Comparison of ENCODE assay signal across 17 mouse cellular contexts in genomic region chr15:59804821-59805220, GRCm38 (mm10).
"Had no signal": no experiment of that assay in that cellular context is flagged by ENCODE, and none has a peak within 500 bp of the region (broad histone marks: within the 10 kb centered on the region; RNA-seq: fewer than 3 reads in every experiment).

No protein-coding gene starts in this region.

- DNase-seq: retina, postnatal 1 day; right cerebral cortex, adult 18-20 months; right cerebral cortex, postnatal 14 days; right cerebral cortex, postnatal 25 days; right cerebral cortex, postnatal 4 days; spleen, adult 18-20 months; thymus, adult 18-20 months; thymus, adult 2 months; thymus, postnatal 14 days; thymus, postnatal 25 days; thymus, postnatal 36 days; thymus, postnatal 4 days had no signal

- H3K4me2 ChIP-seq: neural tube, embryonic 12.5 days; neural tube, embryonic 13.5 days; neural tube, embryonic 15.5 days; stomach, embryonic 15.5 days had no signal

- H3K4me3 ChIP-seq: neural tube, embryonic 12.5 days; neural tube, embryonic 13.5 days; neural tube, embryonic 15.5 days; stomach, embryonic 15.5 days had no signal

- H3K27ac ChIP-seq: neural tube, embryonic 12.5 days; neural tube, embryonic 13.5 days; neural tube, embryonic 15.5 days; stomach, embryonic 15.5 days; stomach, postnatal 0 days had no signal

- H3K9ac ChIP-seq: neural tube, embryonic 12.5 days; neural tube, embryonic 13.5 days; neural tube, embryonic 15.5 days; stomach, embryonic 15.5 days had no signal

- H3K36me3 ChIP-seq: neural tube, embryonic 12.5 days; neural tube, embryonic 13.5 days; neural tube, embryonic 15.5 days; stomach, embryonic 15.5 days had no signal

- H3K27me3 ChIP-seq: neural tube, embryonic 12.5 days; neural tube, embryonic 13.5 days; neural tube, embryonic 15.5 days; stomach, embryonic 15.5 days had no signal

- H3K4me1 ChIP-seq: neural tube, embryonic 12.5 days; neural tube, embryonic 13.5 days; neural tube, embryonic 15.5 days; stomach, embryonic 15.5 days had no signal

- H3K9me3 ChIP-seq: neural tube, embryonic 12.5 days; neural tube, embryonic 15.5 days; stomach, embryonic 15.5 days had no signal
